In the genomic region with DNA sequence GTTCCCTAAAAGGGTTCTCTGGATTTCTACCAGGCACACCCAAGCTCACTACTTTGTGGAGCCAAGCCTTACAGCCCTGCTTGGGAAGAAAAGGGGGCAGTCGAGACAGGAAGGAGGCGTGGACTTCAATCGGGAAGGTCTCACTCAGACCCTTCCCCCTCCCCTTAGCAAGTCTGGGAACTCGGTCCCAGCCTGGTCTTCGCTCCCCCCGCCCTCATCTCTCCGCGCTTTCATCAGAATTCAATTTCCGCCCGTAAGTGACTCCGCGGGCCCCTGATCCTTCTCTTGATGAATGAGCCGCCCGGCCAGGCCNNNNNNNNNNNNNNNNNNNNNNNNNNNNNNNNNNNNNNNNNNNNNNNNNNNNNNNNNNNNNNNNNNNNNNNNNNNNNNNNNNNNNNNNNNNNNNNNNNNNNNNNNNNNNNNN, we compare ENCODE assay signal across 8 mouse cellular contexts.
DNase-seq lines count a peak whose midpoint lies in the region; ATAC-seq and TF ChIP-seq lines count a peak whose summit lies in the region.

No protein-coding gene starts in this region.

- H3K27ac ChIP-seq in heart, embryonic 13.5 days (replicated peaks) = no peak overlapping the region
- H3K27ac ChIP-seq in hindbrain, embryonic 11.5 days (ENCODE audit: low read depth, low read length) = peak overlapping the region; percentile 62
- H3K27ac ChIP-seq in midbrain, embryonic 13.5 days = no peak overlapping the region

- no peaks in the 10 kb centered on the region for H3K9me3 ChIP-seq in heart, embryonic 13.5 days
- H3K9me3 ChIP-seq in hindbrain, embryonic 11.5 days (ENCODE audit: control insufficient read depth, low read length) = no peaks in the 10 kb centered on the region
- no peaks in the 10 kb centered on the region for H3K9me3 ChIP-seq in midbrain, embryonic 13.5 days

- peak overlapping the region; percentile 58 for H3K4me2 ChIP-seq in heart, embryonic 13.5 days
- peak overlapping the region; percentile 54 for H3K4me2 ChIP-seq in hindbrain, embryonic 11.5 days (replicated peaks; ENCODE audit: low read depth, low read length)
- H3K4me2 ChIP-seq in midbrain, embryonic 13.5 days (replicated peaks) = peak overlapping the region; percentile 53

- no peak for DNase-seq in heart, adult 8-10 months (ENCODE audit: low spot score)
- DNase-seq in brain, embryonic 14.5 days (ENCODE audit: low read depth) = peak; percentile 48
- DNase-seq in hindbrain, embryonic 11.5 days (ENCODE audit: low spot score) = peak; percentile 75
- no peak for DNase-seq in Muller cell, postnatal 12 days (ENCODE audit: inconsistent ontology term)
- DNase-seq in thymus, postnatal 14 days = no peak
- no peak for DNase-seq in left cerebral cortex, postnatal 25 days (ENCODE audit: low spot score in 2 of 2)

- peak overlapping the region; percentile 41 for H3K4me3 ChIP-seq in heart, embryonic 13.5 days
- peak overlapping the region; percentile 25 for H3K4me3 ChIP-seq in hindbrain, embryonic 11.5 days (ENCODE audit: low read depth, low read length)
- H3K4me3 ChIP-seq in midbrain, embryonic 13.5 days (replicated peaks) = peak overlapping the region; percentile 27

- TF ChIP-seq CTCF in brain, embryonic 14.5 days (IDR thresholded peaks at IDR 0.05; ENCODE audit: borderline replicate concordance, extremely low read depth, insufficient read depth, insufficient read length) = no peak

- no peaks in the 10 kb centered on the region for H3K36me3 ChIP-seq in heart, embryonic 13.5 days
- no peaks in the 10 kb centered on the region for H3K36me3 ChIP-seq in hindbrain, embryonic 11.5 days (ENCODE audit: control insufficient read depth, insufficient read depth, low read length)
- H3K36me3 ChIP-seq in midbrain, embryonic 13.5 days = no peaks in the 10 kb centered on the region

- no peak overlapping the region for H3K9ac ChIP-seq in heart, embryonic 13.5 days
- no peak overlapping the region for H3K9ac ChIP-seq in hindbrain, embryonic 11.5 days (ENCODE audit: low read depth, low read length)
- no peak overlapping the region for H3K9ac ChIP-seq in midbrain, embryonic 13.5 days (replicated peaks)

- no peak for ATAC-seq in heart, embryonic 13.5 days (ENCODE audit: extremely low read depth, insufficient number of reproducible peaks, low FRiP score, low TSS enrichment)
- ATAC-seq in hindbrain, embryonic 11.5 days (ENCODE audit: low FRiP score) = peak; percentile 62
- 0 out of 2 replicates have a peak, but pooled peaks have one; percentile 12 for ATAC-seq in midbrain, embryonic 13.5 days

- TF ChIP-seq POLR2A in brain, embryonic 14.5 days (IDR thresholded peaks at IDR 0.05; ENCODE audit: borderline replicate concordance, extremely low read depth, insufficient read depth, insufficient read length, poor library complexity, severe bottlenecking) = no peak

- intact Hi-C loops in left cerebral cortex, postnatal 25 days (cut with DNase I) = no loop called here

- 1% methylated on average over 14 of the region's 14 CpGs for WGBS in heart, embryonic 13.5 days
- 0% methylated on average over 12 of the region's 14 CpGs for WGBS in hindbrain, embryonic 11.5 days
- WGBS in midbrain, embryonic 13.5 days = 0% methylated on average over 14 of the region's 14 CpGs

- peaks cover 100% of the 10 kb centered on the region for H3K27me3 ChIP-seq in heart, embryonic 13.5 days (replicated peaks)
- peaks cover 55% of the 10 kb centered on the region for H3K27me3 ChIP-seq in hindbrain, embryonic 11.5 days (ENCODE audit: control insufficient read depth, insufficient read depth, low read length)
- H3K27me3 ChIP-seq in midbrain, embryonic 13.5 days = peaks cover 92% of the 10 kb centered on the region

- peaks cover 29% of the 10 kb centered on the region for H3K4me1 ChIP-seq in heart, embryonic 13.5 days
- peaks cover 15% of the 10 kb centered on the region for H3K4me1 ChIP-seq in hindbrain, embryonic 11.5 days (replicated peaks; ENCODE audit: control insufficient read depth, insufficient read depth, low read length)
- peaks cover 33% of the 10 kb centered on the region for H3K4me1 ChIP-seq in midbrain, embryonic 13.5 days (replicated peaks)

Comparison
In these comparisons a context has a peak if more than half of its experiments do, and no peak if none do; other contexts are left out.
1. DNase-seq: peak in brain, embryonic 14.5 days (single experiment) and hindbrain, embryonic 11.5 days (single experiment); none in heart, adult 8-10 months (single experiment), Muller cell, postnatal 12 days (single experiment), thymus, postnatal 14 days (single experiment) and left cerebral cortex, postnatal 25 days (0 of 2).
2. Peak in every context shown above with its lines, with median percentiles within 50 percentile points of each other: H3K4me2 ChIP-seq and H3K4me3 ChIP-seq.